Mouse (Mus musculus) heart, adult 2 months (tissue): Measurements from ENCODE around the gene Snx21. TPM values are rescaled to one million over a fixed set of nuclear protein-coding genes. Genes with fewer than 3 reads are reported as not detected.

Experiments used
- DNase-seq, 2 experiments: peaks; one replicate each; pipeline ENCODE4 v3.0.0; 2021
- H3K27ac ChIP-seq: fragments of 200-600 bp; 2 replicates; pipeline ENCODE4 v1.8.1; 2022
- H3K27me3 ChIP-seq: fragments of 200-500 bp; 2 replicates; pipeline ENCODE4 v1.6.1; 2012; ENCODE audit warnings: mild to moderate bottlenecking, low read length, inconsistent platforms, mixed read lengths; ENCODE audit not compliant: control insufficient read depth, insufficient read depth
- H3K36me3 ChIP-seq: fragments of 200-500 bp; 2 replicates; pipeline ENCODE4 v1.6.1; 2012; ENCODE audit warnings: low read length, inconsistent platforms; ENCODE audit not compliant: control insufficient read depth, insufficient read depth
- H3K4me1 ChIP-seq: fragments of 200-500 bp; 2 replicates; pipeline ENCODE4 v1.6.1; 2011; ENCODE audit warnings: low read length; ENCODE audit not compliant: control insufficient read depth, insufficient read depth
- H3K4me3 ChIP-seq: fragments of 200-600 bp; 2 replicates; pipeline ENCODE4 v1.8.1; 2022
- H3K79me2 ChIP-seq: fragments of 200-500 bp; replicated peaks from 2 replicates; pipeline ENCODE4 v1.6.1; 2012; ENCODE audit warnings: mild to moderate bottlenecking, inconsistent platforms, low read length, moderate library complexity, mixed read lengths; ENCODE audit not compliant: control insufficient read depth, insufficient read depth
- H3K9ac ChIP-seq: fragments of 200-500 bp; 2 replicates; pipeline ENCODE4 v1.6.1; 2012; ENCODE audit warnings: low read depth, mild to moderate bottlenecking, control low read depth, inconsistent platforms, low read length, mixed read lengths
- CTCF ChIP-seq: fragments of 200-600 bp; IDR thresholded peaks from 2 replicates; pipeline ENCODE4 v1.8.1; 2022; ENCODE audit warnings: antibody characterized with exemption, mild to moderate bottlenecking, moderate library complexity
- EP300 ChIP-seq: fragments of 200-500 bp; IDR thresholded peaks from 2 replicates; pipeline ENCODE4 v1.6.1; 2011; ENCODE audit warnings: low read depth, low read length, control low read depth; ENCODE audit not compliant: insufficient read depth
- POLR2A ChIP-seq: fragments of 200-500 bp; IDR thresholded peaks from 2 replicates; pipeline ENCODE4 v1.6.1; 2011; ENCODE audit warnings: mild to moderate bottlenecking, low read depth, low read length, control low read depth; ENCODE audit not compliant: insufficient read depth
- WGBS: fragments of 180-500 bp; shearing (Covaris S2); methylation state at CpG from one replicate; pipeline ENCODE4 v1.1.7; 2018; 5-methylcytosine and 5-hydroxymethylcytosine counted together
- intact Hi-C: fragments of 180-260 bp; cut with DNase I; formaldehyde crosslinking; loops from one replicate; pipeline ENCODE4 v1.15.1; 2025
- polyA plus RNA-seq: library from polyadenylated mRNA; depleted of rRNA; stranded (reverse); fragments of >200 nt; gene quantifications from 2 replicates; pipeline ENCODE4 v1.2.3, GENCODE M21; 2012
- total RNA-seq, 2 experiments: library from RNA; stranded (reverse); gene quantifications; 2 replicates each; pipeline ENCODE4 v1.2.3; 2021

Snx21 gene
- total and polyA plus RNA-seq, 3 experiments, result 21.2 to 30.3 (median 29.0) TPM

DNA sequence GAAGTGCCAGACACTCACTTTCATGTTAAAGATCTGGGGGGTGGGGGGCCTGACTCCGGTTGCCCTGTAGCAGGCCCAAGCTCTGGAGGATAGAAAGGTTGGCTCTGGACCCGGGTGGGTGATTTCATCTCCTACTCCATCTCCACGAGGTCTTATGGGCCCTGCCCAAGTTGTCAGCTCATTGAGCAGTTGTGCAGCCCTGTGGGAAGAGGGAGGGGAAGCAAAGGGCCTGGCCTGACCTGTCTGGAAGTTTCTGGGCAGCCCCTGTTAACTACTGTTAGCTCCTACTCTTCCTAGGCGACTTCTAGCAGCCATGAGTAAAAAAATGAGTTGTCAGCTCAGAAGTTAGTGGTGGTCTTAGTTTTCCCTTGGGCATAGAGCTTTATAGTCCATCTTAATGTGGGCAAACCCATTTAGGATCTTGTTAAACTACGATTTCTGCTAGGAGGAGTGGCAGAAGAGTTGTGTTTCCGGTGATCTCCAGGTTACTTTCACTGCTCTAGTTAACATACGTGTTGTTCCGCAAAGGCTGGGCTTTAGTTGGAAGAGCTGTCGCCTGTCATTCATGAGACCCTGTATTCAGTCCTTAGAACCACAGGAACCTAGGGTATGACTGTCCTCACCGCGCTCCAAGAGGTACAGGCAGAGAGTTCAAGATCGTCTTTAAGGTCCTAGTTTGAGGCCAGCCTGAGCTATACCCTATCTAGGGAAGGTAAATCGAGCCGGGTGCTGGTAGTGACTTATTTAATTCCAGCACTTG lies 12.2 kb upstream of the Snx21 start:
- TF ChIP-seq EP300, result no peak
- TF ChIP-seq POLR2A, result no peak
- TF ChIP-seq CTCF, result no peak
- DNase-seq, result no peak
- H3K27me3 ChIP-seq, result no peaks in the 10 kb centered on the region

DNA sequence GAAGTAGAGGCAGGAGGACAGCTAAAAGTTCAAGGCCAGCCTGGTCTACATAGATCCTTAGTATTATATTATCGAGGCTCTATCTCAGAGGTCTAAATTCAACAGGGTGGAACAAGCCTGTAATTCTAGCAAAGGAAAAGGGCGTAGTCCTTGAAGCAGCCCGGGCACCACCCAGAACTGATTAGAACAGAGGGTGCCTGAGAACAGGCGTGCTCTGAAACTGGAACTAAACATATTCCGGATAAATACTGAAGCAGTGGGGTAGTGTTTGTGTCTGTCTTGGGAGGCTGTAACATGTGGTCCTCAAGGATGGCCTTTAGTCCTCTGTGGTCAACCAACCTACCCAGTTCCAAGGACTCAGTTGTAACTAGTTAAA lies 11.6 kb upstream of the Snx21 start:
- Histone ChIP-seq H3K4me3 (no peak overlapping the region), H3K4me1 (no peaks in the 10 kb centered on the region; the same call in 1 of the 2 replicates), H3K79me2 (no peaks in the 10 kb centered on the region), H3K36me3 (no peaks in the 10 kb centered on the region), H3K9ac (no peak overlapping the region), H3K27ac (no peak overlapping the region), H3K27me3 (no peaks in the 10 kb centered on the region)
- no peak for TF ChIP-seq POLR2A
- TF ChIP-seq CTCF, result no peak
- no peak for TF ChIP-seq EP300
- intact Hi-C loops, result no loop called here
- DNase-seq, result no peak
- 52% methylated on average over 5 of the region's 5 CpGs for WGBS

More for the DNA sequence above, 12.2 kb upstream of the Snx21 start:
- 79% methylated on average over 14 of the region's 14 CpGs for WGBS
- Histone ChIP-seq H3K27ac (no peak overlapping the region), H3K36me3 (no peaks in the 10 kb centered on the region), H3K9ac (no peak overlapping the region), H3K4me3 (no peak overlapping the region), H3K79me2 (no peaks in the 10 kb centered on the region), H3K4me1 (no peaks in the 10 kb centered on the region)
- intact Hi-C loops, result no loop called here

DNA sequence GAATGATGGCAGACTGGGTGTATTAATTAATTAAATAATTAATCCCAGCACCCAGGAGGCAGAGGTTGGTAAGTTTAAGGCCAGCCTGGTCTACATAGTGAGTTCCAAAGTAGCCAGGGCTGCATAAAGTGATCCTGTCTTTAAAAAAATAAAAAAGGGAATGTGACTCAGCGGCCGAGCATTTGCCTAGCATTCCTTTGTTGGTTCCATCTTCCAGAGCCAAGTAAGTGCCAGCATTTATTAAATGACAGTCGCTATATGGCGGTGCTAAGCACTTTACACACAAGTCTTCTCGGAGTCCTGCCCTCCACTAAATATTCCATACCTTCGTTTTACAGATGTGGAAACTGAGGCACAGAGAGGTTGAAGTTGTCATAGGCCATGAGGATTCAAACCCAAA lies 9.5 kb upstream of the Snx21 start:
- TF ChIP-seq CTCF (no peak), EP300 (no peak), POLR2A (no peak)
- no peak overlapping the region for H3K27ac ChIP-seq
- intact Hi-C loops, result no loop called here
- no peaks in the 10 kb centered on the region; the same call in 1 of the 2 replicates for H3K4me1 ChIP-seq
- no peak for DNase-seq
- no peaks in the 10 kb centered on the region for H3K36me3 ChIP-seq
- H3K4me3 ChIP-seq, result no peak overlapping the region
- WGBS, result 78% methylated on average over 6 of the region's 6 CpGs
- H3K27me3 ChIP-seq, result no peaks in the 10 kb centered on the region
- no peak overlapping the region for H3K9ac ChIP-seq
- H3K79me2 ChIP-seq, result no peaks in the 10 kb centered on the region

DNA sequence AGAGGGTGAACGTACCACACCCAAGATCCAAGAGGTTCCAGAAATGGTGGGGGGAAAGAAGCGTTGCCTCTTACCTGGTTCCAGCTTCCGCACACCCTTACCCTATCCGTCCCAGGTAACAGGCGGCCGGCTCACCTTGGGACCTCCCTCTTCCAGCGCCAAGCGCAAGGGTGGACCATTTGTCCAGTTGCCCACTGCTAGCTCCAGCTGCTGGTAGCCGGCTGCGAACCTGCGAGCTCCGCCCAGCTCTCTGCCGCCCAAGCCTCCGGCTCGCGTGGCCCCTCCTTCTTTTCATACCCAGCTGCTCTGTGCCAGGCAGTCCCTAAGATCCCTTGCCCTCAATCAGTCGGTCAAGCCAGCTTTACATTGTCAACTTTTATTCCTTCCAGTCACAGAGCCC lies 8.8 kb upstream of the Snx21 start:
- no peak for DNase-seq
- TF ChIP-seq POLR2A, result no peak
- TF ChIP-seq CTCF, result no peak
- no peak for TF ChIP-seq EP300
- H3K79me2 ChIP-seq, result no peaks in the 10 kb centered on the region
- WGBS, result 69% methylated on average over 17 of the region's 17 CpGs
- H3K4me1 ChIP-seq, result no peaks in the 10 kb centered on the region; the same call in 1 of the 2 replicates
- no peaks in the 10 kb centered on the region for H3K27me3 ChIP-seq
- H3K9ac ChIP-seq, result no peak overlapping the region
- H3K27ac ChIP-seq, result no peak overlapping the region
- intact Hi-C loops, result no loop called here
- no peak overlapping the region for H3K4me3 ChIP-seq
- no peaks in the 10 kb centered on the region for H3K36me3 ChIP-seq

DNA sequence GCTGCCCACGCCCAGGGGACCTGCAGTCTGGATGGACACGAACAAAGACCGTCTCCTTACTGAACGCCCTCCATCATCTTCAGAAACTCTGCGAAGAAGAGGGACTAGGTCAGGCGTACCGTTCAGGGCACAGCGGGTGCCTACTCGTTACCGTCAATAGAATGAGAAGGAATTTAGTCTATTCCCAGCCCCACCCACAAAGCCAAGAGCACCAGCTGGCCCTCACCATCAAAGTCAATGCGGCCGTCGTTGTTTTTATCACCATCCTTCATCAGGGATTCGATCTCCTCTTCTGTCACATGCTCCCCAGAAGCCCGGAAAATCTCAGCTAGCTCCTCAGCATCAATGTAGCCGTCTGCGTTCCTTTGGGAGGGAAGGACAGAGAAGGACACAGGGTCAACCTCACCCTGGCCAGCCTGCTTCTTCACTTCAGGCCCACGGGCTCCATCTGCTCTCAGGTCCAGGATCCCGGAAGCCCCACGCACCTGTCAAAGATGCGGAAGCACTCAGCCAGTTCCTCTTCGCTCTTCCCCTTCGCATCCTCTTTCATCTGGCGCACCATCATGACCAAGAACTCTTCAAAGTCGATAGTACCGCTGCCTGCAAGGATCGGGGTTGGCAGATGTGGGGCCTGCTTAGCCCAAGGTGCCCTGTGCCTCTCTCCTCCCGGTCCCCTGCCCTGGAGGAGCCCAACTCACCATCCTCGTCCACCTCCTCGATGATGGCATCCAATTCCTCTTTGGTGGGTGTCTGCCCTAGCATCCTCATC lies 8.2 kb upstream of the Snx21 start:
- Histone ChIP-seq H3K27ac (no peak overlapping the region), H3K27me3 (no peaks in the 10 kb centered on the region), H3K79me2 (no peaks in the 10 kb centered on the region), H3K4me1 (no peaks in the 10 kb centered on the region; the same call in 1 of the 2 replicates), H3K36me3 (no peaks in the 10 kb centered on the region), H3K9ac (no peak overlapping the region), H3K4me3 (no peak overlapping the region)
- DNase-seq, result no peak
- TF ChIP-seq POLR2A, result no peak
- TF ChIP-seq EP300, result no peak
- no peak for TF ChIP-seq CTCF
- intact Hi-C loops, result no loop called here
- 82% methylated on average over 30 of the region's 30 CpGs for WGBS

DNA sequence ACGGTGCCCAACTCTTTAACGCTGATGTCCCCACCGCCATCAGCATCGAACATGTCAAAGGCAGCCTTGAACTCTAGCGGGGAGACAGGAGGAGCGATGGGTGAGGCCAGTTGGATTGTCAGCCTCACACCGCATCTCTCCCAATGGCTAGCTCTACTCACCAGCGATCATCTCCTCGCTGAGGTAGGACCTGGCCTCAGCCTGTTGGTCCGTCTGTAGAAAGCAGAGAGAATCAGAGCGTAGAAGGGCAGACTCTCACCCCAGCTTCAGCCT lies 7.7 kb upstream of the Snx21 start:
- H3K36me3 ChIP-seq, result no peaks in the 10 kb centered on the region
- H3K27me3 ChIP-seq, result no peaks in the 10 kb centered on the region
- no peaks in the 10 kb centered on the region for H3K79me2 ChIP-seq
- DNase-seq, result no peak
- H3K4me1 ChIP-seq, result no peaks in the 10 kb centered on the region; the same call in 1 of the 2 replicates
- WGBS, result 89% methylated on average over 11 of the region's 11 CpGs
- H3K27ac ChIP-seq, result no peak overlapping the region
- intact Hi-C loops, result no loop called here
- H3K9ac ChIP-seq, result no peak overlapping the region
- H3K4me3 ChIP-seq, result no peak overlapping the region
- TF ChIP-seq CTCF (no peak), POLR2A (no peak)
